Mouse (Mus musculus): Measurements from ENCODE around the gene Olfr108. TPM values are rescaled to one million over a fixed set of nuclear protein-coding genes. Genes with fewer than 3 reads are reported as not detected.

Gene Olfr108
- polyA plus RNA-seq (2015; fragmentation: Nextera tagmentation; extraction: Ambion mirVana), result not detected in 2 replicates

DNA sequence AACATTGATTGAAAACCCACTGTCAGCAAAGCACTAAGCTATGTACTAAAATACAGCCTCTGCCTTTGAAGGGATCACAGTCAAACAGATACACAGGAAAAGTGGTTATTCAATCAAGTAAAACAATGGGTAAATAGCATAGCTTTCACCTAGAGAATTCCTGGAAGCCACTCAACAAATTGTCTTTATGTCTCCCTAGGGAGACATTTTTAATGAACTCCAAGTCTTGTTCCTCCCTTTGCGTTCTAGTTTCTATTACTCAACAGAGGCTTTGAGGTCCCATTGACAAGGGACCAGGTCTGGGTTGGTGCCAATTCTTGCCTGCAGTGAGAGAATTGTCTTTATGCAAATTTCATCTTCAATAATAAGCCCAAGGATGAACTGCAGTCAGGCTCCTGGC, at the start of gene Olfr108:
Gene Olfr108, plus strand, starts transcription at position 301 of the 400 bp plus-strand sequence.
- Histone ChIP-seq H3K27me3 (no peaks in the 10 kb centered on the region), H3K27ac (replicated peaks) (no peak within 1 kb of the TSS), H3K4me2 (replicated peaks) (no peak within 1 kb of the TSS), H3K36me3 (no peaks in the 10 kb centered on the region), H3K4me1 (no peaks in the 10 kb centered on the region), H3K9ac (no peak within 1 kb of the TSS), H3K4me3 (replicated peaks) (no peak within 1 kb of the TSS), H3K9me3 (replicated peaks) (no peaks in the 10 kb centered on the region)
- no peak for ATAC-seq (ENCODE audit: insufficient number of reproducible peaks, low FRiP score, low TSS enrichment, low read depth)
- WGBS, result 77% methylated on average over 1 of the region's 1 CpGs

- H3K4me1 ChIP-seq, result no peaks in the 10 kb centered on the region
- no peak within 1 kb of the TSS for H3K4me2 ChIP-seq (replicated peaks)
- H3K27me3 ChIP-seq, result no peaks in the 10 kb centered on the region
- no peak within 1 kb of the TSS for H3K9ac ChIP-seq
- no peaks in the 10 kb centered on the region for H3K36me3 ChIP-seq
- ATAC-seq (ENCODE audit: insufficient number of reproducible peaks, low FRiP score, low TSS enrichment, low read depth), result no peak
- no peak within 1 kb of the TSS for H3K4me3 ChIP-seq (replicated peaks)
- H3K9me3 ChIP-seq (replicated peaks), result no peaks in the 10 kb centered on the region
- H3K27ac ChIP-seq (replicated peaks), result no peak within 1 kb of the TSS
- 80% methylated on average over 3 of the region's 3 CpGs for WGBS
Measured at GRCm38 (mm10) chr17:37398926-37399325, 46.4 kb upstream of the Olfr108 start, which contains the start of gene Olfr107. Gene Olfr107, plus strand, starts transcription at chr17:37399226.

DNA sequence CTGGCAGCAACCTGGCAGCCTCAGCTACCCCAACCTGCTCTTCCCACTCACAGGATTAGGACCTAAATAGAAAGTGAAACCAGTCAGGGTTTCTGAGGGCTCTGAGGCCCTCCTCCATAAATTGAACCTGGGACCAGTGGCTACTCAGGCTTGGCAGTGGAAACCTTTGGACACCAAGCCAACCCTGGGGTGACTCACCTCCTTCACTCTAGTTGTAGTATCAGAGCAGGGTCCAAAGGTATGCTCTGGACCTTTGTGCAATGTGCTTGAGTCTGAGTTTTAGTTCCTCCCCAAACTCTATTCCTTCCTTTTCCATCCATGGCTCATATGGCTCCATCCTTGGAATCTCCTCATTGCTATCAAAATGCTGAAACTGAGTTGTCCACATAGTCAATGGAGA, 31.9 kb upstream of the Olfr108 start:
- H3K36me3 ChIP-seq, result no peaks in the 10 kb centered on the region
- no peak overlapping the region for H3K4me2 ChIP-seq (replicated peaks)
- no peak overlapping the region for H3K9ac ChIP-seq
- H3K4me1 ChIP-seq, result no peaks in the 10 kb centered on the region
- no peaks in the 10 kb centered on the region for H3K9me3 ChIP-seq (replicated peaks)
- no peak for ATAC-seq (ENCODE audit: insufficient number of reproducible peaks, low FRiP score, low TSS enrichment, low read depth)
- no peak overlapping the region for H3K27ac ChIP-seq (replicated peaks)
- no peaks in the 10 kb centered on the region for H3K27me3 ChIP-seq
- no peak overlapping the region for H3K4me3 ChIP-seq (replicated peaks)

GRCm38 (mm10) chr17:37458616-37459015, 13.3 kb downstream of the Olfr108 start, which contains the start of gene Olfr109:
Gene Olfr109, plus strand, starts transcription at chr17:37458916.
- H3K9me3 ChIP-seq (replicated peaks), result no peaks in the 10 kb centered on the region
- no peak within 1 kb of the TSS for H3K27ac ChIP-seq (replicated peaks)
- H3K4me3 ChIP-seq (replicated peaks), result no peak within 1 kb of the TSS
- no peak within 1 kb of the TSS for H3K4me2 ChIP-seq (replicated peaks)
- H3K9ac ChIP-seq, result no peak within 1 kb of the TSS
- no peak for ATAC-seq (ENCODE audit: insufficient number of reproducible peaks, low FRiP score, low TSS enrichment, low read depth)
- no peaks in the 10 kb centered on the region for H3K27me3 ChIP-seq
- no peaks in the 10 kb centered on the region for H3K36me3 ChIP-seq
- WGBS, result 91% methylated on average over 1 of the region's 1 CpGs
- no peaks in the 10 kb centered on the region for H3K4me1 ChIP-seq

DNA sequence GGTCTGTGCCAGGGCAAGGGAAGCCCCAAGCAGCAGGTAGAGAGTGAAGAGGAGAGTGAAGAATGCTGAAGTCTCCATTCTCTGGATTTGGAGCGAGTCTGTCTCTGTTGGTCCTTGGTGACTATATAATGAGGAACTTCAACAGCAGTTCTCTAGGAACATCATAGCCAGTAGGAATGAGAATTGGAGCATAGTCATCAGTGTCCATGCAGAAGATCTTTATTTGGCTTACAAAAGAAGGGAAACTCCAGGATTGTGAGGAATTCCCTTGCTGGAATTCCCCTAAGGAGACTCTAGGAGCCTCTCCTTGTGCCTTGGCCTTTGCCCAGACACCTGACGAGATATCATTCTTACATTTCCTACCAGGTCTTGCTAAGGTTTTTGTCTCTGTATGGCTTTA, 38.2 kb downstream of the Olfr108 start, which contains the start of gene H2-M2:
Gene H2-M2, minus strand, starts transcription at position 101 of the 400 bp plus-strand sequence.
- H3K4me2 ChIP-seq (replicated peaks), result no peak within 1 kb of the TSS
- H3K27me3 ChIP-seq, result no peaks in the 10 kb centered on the region
- H3K4me1 ChIP-seq, result no peaks in the 10 kb centered on the region
- no peak for ATAC-seq (ENCODE audit: insufficient number of reproducible peaks, low FRiP score, low TSS enrichment, low read depth)
- H3K27ac ChIP-seq (replicated peaks), result no peak within 1 kb of the TSS
- H3K36me3 ChIP-seq, result no peaks in the 10 kb centered on the region
- no peak within 1 kb of the TSS for H3K9ac ChIP-seq
- no peak within 1 kb of the TSS for H3K4me3 ChIP-seq (replicated peaks)
- no peaks in the 10 kb centered on the region for H3K9me3 ChIP-seq (replicated peaks)
- WGBS, result 76% methylated on average over 2 of the region's 2 CpGs

GRCm38 (mm10) chr17:37491930-37492518, 46.7 kb downstream of the Olfr108 start, which contains the start of gene Olfr110:
Gene Olfr110, plus strand, starts transcription at chr17:37492468.
- no peaks in the 10 kb centered on the region for H3K36me3 ChIP-seq
- H3K4me2 ChIP-seq (replicated peaks), result no peak within 1 kb of the TSS
- H3K27me3 ChIP-seq, result no peaks in the 10 kb centered on the region
- H3K4me3 ChIP-seq (replicated peaks), result no peak within 1 kb of the TSS
- H3K27ac ChIP-seq (replicated peaks), result no peak within 1 kb of the TSS
- no peaks in the 10 kb centered on the region for H3K4me1 ChIP-seq
- ATAC-seq (ENCODE audit: insufficient number of reproducible peaks, low FRiP score, low TSS enrichment, low read depth), result no peak
- H3K9me3 ChIP-seq (replicated peaks), result no peaks in the 10 kb centered on the region
- 57% methylated on average over 1 of the region's 1 CpGs for WGBS
- no peak within 1 kb of the TSS for H3K9ac ChIP-seq

Other genes with a start within 250 kb of the Olfr108 start
- gene Olfr94, start 244.5 kb upstream of the Olfr108 start, polyA plus RNA-seq (2015; fragmentation: Nextera tagmentation; extraction: Ambion mirVana), result 0.12 TPM in 1 of 2 replicates, not detected in the other
- gene Olfr95, start 232.4 kb upstream of the Olfr108 start, polyA plus RNA-seq (2015; fragmentation: Nextera tagmentation; extraction: Ambion mirVana), result not detected in 2 replicates
- 0.14 and 0.31 TPM in 2 replicates for gene Olfr96, start 225.3 kb upstream of the Olfr108 start, polyA plus RNA-seq (2015; fragmentation: Nextera tagmentation; extraction: Ambion mirVana)
- gene Olfr97, start 208.2 kb upstream of the Olfr108 start, polyA plus RNA-seq (2015; fragmentation: Nextera tagmentation; extraction: Ambion mirVana), result not detected in 2 replicates
- not detected in 2 replicates for gene Olfr98, start 181.7 kb upstream of the Olfr108 start, polyA plus RNA-seq (2015; fragmentation: Nextera tagmentation; extraction: Ambion mirVana)
- gene H2-M3, start 175.3 kb upstream of the Olfr108 start, polyA plus RNA-seq (2015; fragmentation: Nextera tagmentation; extraction: Ambion mirVana), result 1.7 and 2.6 TPM in 2 replicates
- 0.16 TPM in 1 of 2 replicates, not detected in the other for gene Olfr99, start 162.0 kb upstream of the Olfr108 start, polyA plus RNA-seq (2015; fragmentation: Nextera tagmentation; extraction: Ambion mirVana)
- gene Olfr101, start 141.2 kb upstream of the Olfr108 start, polyA plus RNA-seq (2015; fragmentation: Nextera tagmentation; extraction: Ambion mirVana), result 0.17 TPM in 1 of 2 replicates, not detected in the other
- 0.15 and 0.21 TPM in 2 replicates for gene Olfr102, start 128.4 kb upstream of the Olfr108 start, polyA plus RNA-seq (2015; fragmentation: Nextera tagmentation; extraction: Ambion mirVana)
- gene Olfr103, start 105.8 kb upstream of the Olfr108 start, polyA plus RNA-seq (2015; fragmentation: Nextera tagmentation; extraction: Ambion mirVana), result 0.11 TPM in 1 of 2 replicates, not detected in the other
- 0.05 TPM in 1 of 2 replicates, not detected in the other for gene Olfr104-ps, start 85.9 kb upstream of the Olfr108 start, polyA plus RNA-seq (2015; fragmentation: Nextera tagmentation; extraction: Ambion mirVana)
- gene Olfr105-ps, start 66.4 kb upstream of the Olfr108 start, polyA plus RNA-seq (2015; fragmentation: Nextera tagmentation; extraction: Ambion mirVana), result not detected in 2 replicates
- gene Olfr106-ps, start 55.1 kb upstream of the Olfr108 start, polyA plus RNA-seq (2015; fragmentation: Nextera tagmentation; extraction: Ambion mirVana), result 0.12 TPM in 1 of 2 replicates, not detected in the other
- gene Olfr107, start 46.3 kb upstream of the Olfr108 start, polyA plus RNA-seq (2015; fragmentation: Nextera tagmentation; extraction: Ambion mirVana), result 0.07 and 0.17 TPM in 2 replicates
- gene Olfr109, start 13.4 kb downstream of the Olfr108 start, polyA plus RNA-seq (2015; fragmentation: Nextera tagmentation; extraction: Ambion mirVana), result not detected in 2 replicates
- gene H2-M2, start 38.1 kb downstream of the Olfr108 start, polyA plus RNA-seq (2015; fragmentation: Nextera tagmentation; extraction: Ambion mirVana), result not detected in 2 replicates
- gene Olfr110, start 47.0 kb downstream of the Olfr108 start, polyA plus RNA-seq (2015; fragmentation: Nextera tagmentation; extraction: Ambion mirVana), result 0.16 TPM in 1 of 2 replicates, not detected in the other
- not detected in 2 replicates for gene Olfr111, start 62.5 kb downstream of the Olfr108 start, polyA plus RNA-seq (2015; fragmentation: Nextera tagmentation; extraction: Ambion mirVana)
- gene Olfr112, start 124.0 kb downstream of the Olfr108 start, polyA plus RNA-seq (2015; fragmentation: Nextera tagmentation; extraction: Ambion mirVana), result not detected in 2 replicates
- not detected in 2 replicates for gene Olfr113, start 132.2 kb downstream of the Olfr108 start, polyA plus RNA-seq (2015; fragmentation: Nextera tagmentation; extraction: Ambion mirVana)
- not detected in 2 replicates for gene Olfr114, start 147.3 kb downstream of the Olfr108 start, polyA plus RNA-seq (2015; fragmentation: Nextera tagmentation; extraction: Ambion mirVana)
- 0.21 TPM in 1 of 2 replicates, not detected in the other for gene Olfr115, start 181.6 kb downstream of the Olfr108 start, polyA plus RNA-seq (2015; fragmentation: Nextera tagmentation; extraction: Ambion mirVana)
- gene Olfr116, start 181.7 kb downstream of the Olfr108 start, polyA plus RNA-seq (2015; fragmentation: Nextera tagmentation; extraction: Ambion mirVana), result 0.11 TPM in 1 of 2 replicates, not detected in the other
- gene Olfr117, start 218.3 kb downstream of the Olfr108 start, polyA plus RNA-seq (2015; fragmentation: Nextera tagmentation; extraction: Ambion mirVana), result not detected in 2 replicates
- gene Olfr118, start 221.5 kb downstream of the Olfr108 start, polyA plus RNA-seq (2015; fragmentation: Nextera tagmentation; extraction: Ambion mirVana), result not detected in 2 replicates